Mouse (Mus musculus) testis, postnatal 10 days (tissue): ENCODE results near the gene Gm44805.

Source experiments
- DNase-seq: peaks from one replicate; pipeline ENCODE4 v3.0.0; 2021; ENCODE audit warnings: low spot score

Gene Gm44805

GRCm38 (mm10) chr7:19681202-19681694, at the start of gene Gm44805, which contains the start of gene Apoc4:
Gene Gm44805, minus strand, starts transcription at chr7:19681423.
Gene Apoc4, minus strand, starts transcription at chr7:19681479.
- no peak for DNase-seq

GRCm38 (mm10) chr7:19726541-19726940, 45.3 kb upstream of the Gm44805 start:
- no peak for DNase-seq

- no peak for DNase-seq
Measured at GRCm38 (mm10) chr7:19724167-19724566, 42.9 kb upstream of the Gm44805 start.

GRCm38 (mm10) chr7:19722754-19723195, 41.6 kb upstream of the Gm44805 start:
- no peak for DNase-seq

- no peak for DNase-seq
Measured at GRCm38 (mm10) chr7:19719200-19719599, 38.0 kb upstream of the Gm44805 start.

GRCm38 (mm10) chr7:19718297-19718952, 37.2 kb upstream of the Gm44805 start:
- DNase-seq: no peak

GRCm38 (mm10) chr7:19717346-19717745, 36.1 kb upstream of the Gm44805 start:
- no peak for DNase-seq

GRCm38 (mm10) chr7:19716822-19717221, 35.6 kb upstream of the Gm44805 start:
- DNase-seq: no peak

GRCm38 (mm10) chr7:19716055-19716682, 34.9 kb upstream of the Gm44805 start:
- no peak for DNase-seq

GRCm38 (mm10) chr7:19715239-19716054, 34.2 kb upstream of the Gm44805 start, which contains the start of gene Tomm40:
Gene Tomm40, minus strand, starts transcription at chr7:19715438.
- peak; percentile 99 for DNase-seq

GRCm38 (mm10) chr7:19714836-19715235, 33.6 kb upstream of the Gm44805 start:
- no peak for DNase-seq

GRCm38 (mm10) chr7:19713598-19713997, 32.4 kb upstream of the Gm44805 start:
- DNase-seq: no peak

- no peak for DNase-seq
Measured at GRCm38 (mm10) chr7:19713196-19713595, 32.0 kb upstream of the Gm44805 start.

GRCm38 (mm10) chr7:19712414-19712813, 31.2 kb upstream of the Gm44805 start:
- no peak for DNase-seq

- peak; percentile 64 for DNase-seq
Measured at GRCm38 (mm10) chr7:19710650-19711049, 29.4 kb upstream of the Gm44805 start.

GRCm38 (mm10) chr7:19705271-19705670, 24.0 kb upstream of the Gm44805 start:
- DNase-seq: no peak

- DNase-seq: no peak
Measured at GRCm38 (mm10) chr7:19704475-19704874, 23.3 kb upstream of the Gm44805 start.

GRCm38 (mm10) chr7:19702859-19703555, 21.8 kb upstream of the Gm44805 start:
- DNase-seq: no peak

- peak; percentile 86 for DNase-seq
Measured at GRCm38 (mm10) chr7:19701069-19701761, 20.0 kb upstream of the Gm44805 start.

GRCm38 (mm10) chr7:19700299-19701068, 19.3 kb upstream of the Gm44805 start:
- no peak for DNase-seq

- DNase-seq: no peak
Measured at GRCm38 (mm10) chr7:19699827-19700148, 18.6 kb upstream of the Gm44805 start.
